Mouse (Mus musculus) urinary bladder, postnatal 14 days (tissue): ENCODE measurements at regions not wholly inside any gene's neighbourhood (a gene's known extent, or its start where the extent isn't known, plus 50 kb on each side); places are given as distances from the start of the nearest gene placed in this dataset.

ENCODE experiments used
- DNase-seq: peaks from one replicate; pipeline ENCODE4 v3.0.0; 2021; ENCODE audit warnings: low spot score

- DNase-seq, result no peak
These were observed 283.4 kb upstream of the Gpc5 start for GRCm38 (mm10) chr14:114808621-114809020.

DNA sequence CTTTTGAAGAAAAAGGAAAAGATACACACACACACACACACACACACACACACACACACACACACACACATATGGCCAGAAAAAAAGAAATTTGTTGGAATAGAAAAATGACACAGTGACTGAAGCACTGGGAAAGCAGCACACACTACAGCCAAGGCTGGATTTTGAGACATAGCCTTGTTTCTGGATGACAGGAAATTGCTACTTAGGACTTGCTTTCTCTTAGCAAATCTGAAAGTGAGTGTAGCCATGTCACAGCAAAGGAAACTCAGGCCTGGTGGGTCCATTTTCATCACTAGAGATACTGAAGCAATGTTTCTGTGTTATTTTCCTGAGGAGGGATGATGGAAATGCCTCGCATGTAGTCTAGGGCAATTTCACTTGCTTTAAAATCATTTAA lies 271.3 kb upstream of the Gpc5 start:
- DNase-seq, result no peak

GRCm38 (mm10) chr14:114821098-114821594 lies 270.9 kb upstream of the Gpc5 start:
- no peak for DNase-seq

DNA sequence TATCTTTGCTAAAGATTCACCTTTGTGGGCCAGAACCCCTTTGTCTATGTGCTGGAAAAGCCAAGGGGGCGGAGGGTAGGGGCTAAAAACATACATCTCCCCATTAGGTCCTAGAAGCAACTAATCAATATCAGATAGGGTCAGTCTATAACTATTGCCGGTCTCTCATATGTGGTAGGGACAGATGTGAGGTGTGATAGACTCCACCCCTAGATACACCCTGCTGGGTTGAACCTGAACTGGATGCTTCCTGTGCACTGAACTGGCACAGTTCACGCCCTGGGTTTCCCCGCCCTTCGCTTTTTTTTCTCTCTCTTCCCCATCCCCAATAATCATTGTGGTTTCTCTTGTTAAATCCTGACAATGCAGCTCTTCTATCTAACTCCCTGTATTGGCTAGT lies 270.3 kb upstream of the Gpc5 start:
- DNase-seq, result no peak

DNA sequence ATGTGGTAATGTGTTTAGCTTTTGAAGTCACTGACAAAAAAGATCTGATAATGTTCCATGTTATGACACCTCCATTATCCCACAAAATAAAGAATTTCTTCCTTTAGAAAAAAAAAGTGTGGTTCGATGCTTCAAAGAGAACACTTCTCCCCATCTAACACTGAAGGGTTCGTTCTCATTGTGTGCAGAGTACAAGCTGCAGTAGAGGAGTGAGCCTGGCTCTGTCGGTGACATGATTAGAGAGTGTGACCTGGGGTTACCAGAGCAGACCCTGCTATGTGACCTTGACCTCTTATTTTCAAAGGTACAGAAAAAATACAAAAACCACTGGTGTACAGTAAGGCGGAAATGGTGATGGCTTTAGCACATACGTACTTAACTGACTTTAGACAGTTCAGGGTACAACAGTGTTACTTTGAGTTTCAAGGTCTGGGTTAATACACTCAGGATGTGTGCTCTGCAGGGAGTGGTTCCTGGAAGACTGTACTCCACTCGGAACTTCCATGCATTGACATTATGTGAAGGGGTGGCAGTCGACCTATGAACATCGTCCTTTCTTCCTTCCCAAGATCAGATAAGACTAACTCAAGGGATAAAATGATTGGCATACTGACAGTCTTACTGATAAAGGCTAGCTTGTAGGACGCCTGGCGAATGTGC lies 265.2 kb upstream of the Gpc5 start:
- no peak for DNase-seq

GRCm38 (mm10) chr14:114829310-114829709 lies 262.7 kb upstream of the Gpc5 start:
- no peak for DNase-seq

DNA sequence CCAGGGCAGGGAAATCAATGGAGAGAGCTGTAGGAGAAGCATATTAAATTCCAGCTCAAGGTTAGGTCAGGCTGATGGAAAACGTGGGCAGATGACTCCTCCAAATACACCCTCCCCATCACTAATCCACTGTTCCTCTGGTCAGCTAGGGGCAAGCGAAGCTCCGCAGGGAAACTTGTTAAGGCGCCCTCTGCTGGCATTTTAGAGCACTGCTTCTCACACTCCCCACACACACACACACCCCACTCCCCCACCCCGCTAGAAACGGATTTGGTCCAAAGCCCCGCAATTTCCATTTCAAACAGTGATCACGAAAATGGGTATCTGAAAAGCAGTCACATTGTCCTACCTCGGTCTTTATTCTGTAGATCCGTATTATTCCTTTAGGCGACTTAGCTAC lies 259.0 kb upstream of the Gpc5 start:
- DNase-seq, result no peak

- no peak for DNase-seq
These were observed 255.2 kb upstream of the Gpc5 start for GRCm38 (mm10) chr14:114836723-114837349.

GRCm38 (mm10) chr14:114837652-114838276 lies 254.3 kb upstream of the Gpc5 start:
- DNase-seq, result no peak

- no peak for DNase-seq
These were observed 252.6 kb upstream of the Gpc5 start for GRCm38 (mm10) chr14:114839340-114839903.

GRCm38 (mm10) chr14:114840766-114841165 lies 251.2 kb upstream of the Gpc5 start:
- DNase-seq, result no peak

- no peak for DNase-seq
These were observed 250.5 kb upstream of the Gpc5 start for GRCm38 (mm10) chr14:114841552-114841951.

- no peak for DNase-seq
These were observed 249.7 kb upstream of the Gpc5 start for GRCm38 (mm10) chr14:114842327-114842726.

GRCm38 (mm10) chr14:114843105-114843743 lies 248.8 kb upstream of the Gpc5 start:
- DNase-seq, result no peak

GRCm38 (mm10) chr14:114854324-114855054 lies 237.5 kb upstream of the Gpc5 start:
- DNase-seq, result no peak

- no peak for DNase-seq
These were observed 236.8 kb upstream of the Gpc5 start for GRCm38 (mm10) chr14:114855055-114855740.

- DNase-seq, result no peak
These were observed 236.3 kb upstream of the Gpc5 start for GRCm38 (mm10) chr14:114855746-114856145.

- no peak for DNase-seq
These were observed 235.6 kb upstream of the Gpc5 start for GRCm38 (mm10) chr14:114856243-114857031.

DNA sequence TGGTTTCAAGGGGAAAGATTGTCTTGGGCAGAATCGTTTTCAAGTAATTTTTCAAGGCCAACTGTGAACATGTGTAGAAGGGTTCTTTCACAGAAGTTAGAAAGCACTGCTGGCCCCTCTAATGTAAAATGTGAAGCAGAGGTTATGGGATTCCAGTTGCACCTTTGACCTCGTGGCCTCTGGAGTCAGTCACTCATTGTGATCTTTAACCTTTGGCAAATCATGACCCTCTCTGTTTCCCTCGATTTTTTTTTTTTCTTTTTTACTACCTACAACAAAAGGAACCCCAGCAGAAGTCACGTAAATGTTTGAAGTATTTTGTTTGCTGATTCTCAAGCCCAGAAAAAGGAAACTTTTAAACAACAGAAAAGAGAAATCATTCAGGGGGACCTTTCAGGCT lies 234.8 kb upstream of the Gpc5 start:
- DNase-seq, result no peak

DNA sequence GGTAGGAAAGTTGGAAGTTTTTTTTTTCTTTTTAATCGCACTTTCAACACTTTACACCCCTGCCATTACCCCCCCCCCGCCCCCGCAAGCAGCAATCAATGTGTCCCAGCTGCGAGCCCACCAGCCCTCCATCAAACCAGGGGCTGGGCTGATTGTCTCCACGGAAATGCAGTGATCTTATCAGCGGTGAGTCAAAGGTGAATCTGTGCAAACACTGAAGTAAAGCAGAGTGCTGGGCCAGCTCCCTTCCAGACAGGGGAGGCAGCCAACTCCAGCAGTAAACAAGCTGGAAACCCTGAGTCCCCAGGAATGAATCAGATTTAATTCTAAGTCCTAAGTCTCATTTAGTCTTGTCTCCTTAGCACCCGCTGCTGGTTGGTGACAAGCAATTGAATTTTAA lies 234.3 kb upstream of the Gpc5 start:
- DNase-seq, result no peak
